ENCODE assay signal across 26 mouse cellular contexts in genomic region chr15:77290352-77290751, GRCm38 (mm10). TPM values are rescaled to one million over a fixed set of nuclear protein-coding genes. Genes with fewer than 3 reads are reported as not detected.
DNase-seq lines count a peak whose midpoint lies in the region; ATAC-seq and TF ChIP-seq lines count a peak whose summit lies in the region.
"Had no signal": no experiment of that assay in that cellular context is flagged by ENCODE, and none has a peak within 500 bp of the region (broad histone marks: within the 10 kb centered on the region; RNA-seq: fewer than 3 reads in every experiment).

No protein-coding gene starts in this region.

- no peaks in the 10 kb centered on the region for H3K36me3 ChIP-seq in hindbrain, postnatal 0 days (ENCODE audit: insufficient read depth, low read length)
- no peaks in the 10 kb centered on the region for H3K36me3 ChIP-seq in hindbrain, embryonic 10.5 days
- no peaks in the 10 kb centered on the region for H3K36me3 ChIP-seq in midbrain, postnatal 0 days (ENCODE audit: insufficient read depth, low read length)
- H3K36me3 ChIP-seq in midbrain, embryonic 13.5 days: no peaks in the 10 kb centered on the region
- H3K36me3 ChIP-seq: G1E; heart, embryonic 12.5 days; heart, embryonic 15.5 days; hindbrain, embryonic 12.5 days; hindbrain, embryonic 15.5 days had no signal

- H3K4me1 ChIP-seq in hindbrain, postnatal 0 days (ENCODE audit: insufficient read depth, low read length): no peaks in the 10 kb centered on the region
- H3K4me1 ChIP-seq in hindbrain, embryonic 10.5 days (replicated peaks): peaks cover 19% of the 10 kb centered on the region
- no peaks in the 10 kb centered on the region for H3K4me1 ChIP-seq in midbrain, postnatal 0 days (ENCODE audit: insufficient read depth, low read length)
- H3K4me1 ChIP-seq in midbrain, embryonic 13.5 days (replicated peaks): peaks cover 18% of the 10 kb centered on the region

- ATAC-seq in hindbrain, postnatal 0 days: no peak
- ATAC-seq in midbrain, postnatal 0 days (ENCODE audit: low FRiP score): no peak
- no peak for ATAC-seq in midbrain, embryonic 13.5 days
- ATAC-seq: forebrain, embryonic 13.5 days; forebrain, embryonic 16.5 days; Patski had no signal

- WGBS in hindbrain, postnatal 0 days: 82% methylated on average over 2 of the region's 2 CpGs
- 87% methylated on average over 2 of the region's 2 CpGs for WGBS in hindbrain, embryonic 10.5 days
- WGBS in midbrain, postnatal 0 days: 78% methylated on average over 2 of the region's 2 CpGs
- 76% methylated on average over 2 of the region's 2 CpGs for WGBS in midbrain, embryonic 13.5 days

- H3K27me3 ChIP-seq in hindbrain, postnatal 0 days (ENCODE audit: insufficient read depth, low read length): no peaks in the 10 kb centered on the region
- no peaks in the 10 kb centered on the region for H3K27me3 ChIP-seq in hindbrain, embryonic 10.5 days (ENCODE audit: insufficient read depth, poor library complexity, severe bottlenecking)
- H3K27me3 ChIP-seq in midbrain, postnatal 0 days (ENCODE audit: insufficient read depth, low read length): no peaks in the 10 kb centered on the region
- no peaks in the 10 kb centered on the region for H3K27me3 ChIP-seq in midbrain, embryonic 13.5 days
- H3K27me3 ChIP-seq: forebrain, embryonic 13.5 days; heart, embryonic 12.5 days; heart, embryonic 15.5 days; hindbrain, embryonic 12.5 days; hindbrain, embryonic 15.5 days; Patski had no signal

- H3K4me2 ChIP-seq in hindbrain, postnatal 0 days (ENCODE audit: low read depth, low read length): no peak overlapping the region
- no peak overlapping the region for H3K4me2 ChIP-seq in midbrain, postnatal 0 days (ENCODE audit: low read depth, low read length, poor library complexity, severe bottlenecking)
- H3K4me2 ChIP-seq in midbrain, embryonic 13.5 days (replicated peaks): no peak overlapping the region
- H3K4me2 ChIP-seq: forebrain, embryonic 13.5 days; heart, embryonic 12.5 days; heart, embryonic 15.5 days; hindbrain, embryonic 12.5 days; hindbrain, embryonic 15.5 days had no signal

- no peak for DNase-seq in hindbrain, postnatal 0 days (ENCODE audit: low spot score)
- DNase-seq in hindbrain, embryonic 10.5 days (ENCODE audit: low spot score): no peak
- DNase-seq in layer of hippocampus, adult 2 months (ENCODE audit: low spot score in 2 of 2): no peak
- no peak for DNase-seq in layer of hippocampus, adult 11-12 months (ENCODE audit: low spot score)
- no peak for DNase-seq in midbrain, postnatal 0 days (ENCODE audit: low spot score)
- DNase-seq: adrenal gland, postnatal 10 days; adrenal gland, postnatal 36 days; B cell, adult 2 months; cerebellum, adult 18-20 months; cerebellum, adult 9-10 months; cerebellum, postnatal 14 days; gastrocnemius, adult 2 months; gastrocnemius, postnatal 14 days; heart, adult 11 months; heart, postnatal 10 days; heart, postnatal 4 days had no signal

- no peak overlapping the region for H3K9ac ChIP-seq in hindbrain, postnatal 0 days (replicated peaks; ENCODE audit: low read length)
- H3K9ac ChIP-seq in midbrain, postnatal 0 days (replicated peaks; ENCODE audit: low read length, poor library complexity, severe bottlenecking): no peak overlapping the region
- no peak overlapping the region for H3K9ac ChIP-seq in midbrain, embryonic 13.5 days (replicated peaks)
- H3K9ac ChIP-seq: forebrain, embryonic 13.5 days; heart, embryonic 12.5 days; heart, embryonic 15.5 days; hindbrain, embryonic 12.5 days; hindbrain, embryonic 15.5 days had no signal

- no peaks in the 10 kb centered on the region for H3K9me3 ChIP-seq in hindbrain, postnatal 0 days (ENCODE audit: low read length)
- H3K9me3 ChIP-seq in hindbrain, embryonic 10.5 days: no peaks in the 10 kb centered on the region
- no peaks in the 10 kb centered on the region for H3K9me3 ChIP-seq in midbrain, postnatal 0 days (ENCODE audit: low read length)
- H3K9me3 ChIP-seq in midbrain, embryonic 13.5 days: no peaks in the 10 kb centered on the region
- H3K9me3 ChIP-seq: forebrain, embryonic 10.5 days; forebrain, embryonic 13.5 days; G1E; heart, embryonic 12.5 days; heart, embryonic 15.5 days; hindbrain, embryonic 12.5 days; hindbrain, embryonic 15.5 days had no signal

- TF ChIP-seq CTCF in hindbrain, postnatal 0 days (IDR thresholded peaks at IDR 0.05; ENCODE audit: low read depth): peak; percentile 18; the same call in 1 of the 2 replicates
- TF ChIP-seq CTCF in layer of hippocampus, adult 2 months (conservative IDR thresholded peaks at IDR 0.05): peak; percentile 29
- peak; percentile 24; the same call in 1 of the 2 replicates for TF ChIP-seq CTCF in midbrain, postnatal 0 days (IDR thresholded peaks at IDR 0.05)

- no peak overlapping the region for H3K27ac ChIP-seq in hindbrain, postnatal 0 days
- no peak overlapping the region for H3K27ac ChIP-seq in hindbrain, embryonic 10.5 days
- H3K27ac ChIP-seq in layer of hippocampus, adult 2 months: no peak overlapping the region
- H3K27ac ChIP-seq in midbrain, postnatal 0 days (ENCODE audit: low read depth, low read length): no peak overlapping the region
- no peak overlapping the region for H3K27ac ChIP-seq in midbrain, embryonic 13.5 days
- H3K27ac ChIP-seq: forebrain, embryonic 10.5 days; forebrain, embryonic 13.5 days; gastrocnemius, adult 2 months; heart, embryonic 15.5 days; hindbrain, embryonic 12.5 days; hindbrain, embryonic 15.5 days had no signal

- H3K4me3 ChIP-seq in hindbrain, postnatal 0 days (ENCODE audit: low read length): no peak overlapping the region
- no peak overlapping the region for H3K4me3 ChIP-seq in hindbrain, embryonic 10.5 days
- H3K4me3 ChIP-seq in layer of hippocampus, adult 2 months: no peak overlapping the region
- no peak overlapping the region for H3K4me3 ChIP-seq in midbrain, postnatal 0 days (ENCODE audit: low read depth, low read length)
- no peak overlapping the region for H3K4me3 ChIP-seq in midbrain, embryonic 13.5 days (replicated peaks)
- H3K4me3 ChIP-seq: forebrain, embryonic 10.5 days; forebrain, embryonic 13.5 days; gastrocnemius, adult 2 months; heart, embryonic 12.5 days; heart, embryonic 15.5 days; hindbrain, embryonic 12.5 days; hindbrain, embryonic 15.5 days had no signal

RNA-seq across cellular contexts. Expression of gene Rbfox2, which starts 16.5 kb away (rescaled TPM):
- total RNA-seq in hindbrain, postnatal 0 days (2014; rRNA removed): 294 and 339 TPM in 2 replicates
- polyA plus RNA-seq in hindbrain, postnatal 0 days (2015; fragmentation: Nextera tagmentation; extraction: Ambion mirVana): 84.1 and 91.9 TPM in 2 replicates
- polyA plus RNA-seq in hindbrain, embryonic 10.5 days (2016; fragmentation: Nextera tagmentation; extraction: Ambion mirVana): 50.6 and 77.8 TPM in 2 replicates
- total RNA-seq in layer of hippocampus, adult 2 months (2021): 100 to 1,000 TPM; 243 TPM
- total RNA-seq in midbrain, postnatal 0 days (2014; rRNA removed): 360 and 399 TPM in 2 replicates
- polyA plus RNA-seq in midbrain, postnatal 0 days (2015; fragmentation: Nextera tagmentation; extraction: Ambion mirVana): 96.4 and 96.6 TPM in 2 replicates
- 154 and 163 TPM in 2 replicates for polyA plus RNA-seq in midbrain, embryonic 13.5 days (2015; fragmentation: Nextera tagmentation; extraction: Ambion mirVana)
